Mouse (Mus musculus) embryonic facial prominence, embryonic 15.5 days (tissue): ENCODE results near the gene Npy2r. TPM values are rescaled to one million over a fixed set of nuclear protein-coding genes. Genes with fewer than 3 reads are reported as not detected.

Experiments
- ATAC-seq: fragments of 200-750 bp; cut with Nextera tagmentation; 2 replicates; pipeline ENCODE4 v1.8.0; 2017; ENCODE audit warnings: low read depth, moderate TSS enrichment; ENCODE audit not compliant: insufficient number of reproducible peaks, low FRiP score, low TSS enrichment
- H3K27ac ChIP-seq: fragments of 300-500 bp; sonication (generic); replicated peaks from 2 replicates; pipeline ENCODE4 v1.5.1; 2015; ENCODE audit warnings: mild to moderate bottlenecking, inconsistent platforms
- H3K27me3 ChIP-seq: fragments of 300-500 bp; sonication (generic); 2 replicates; pipeline ENCODE4 v1.6.1; 2015; ENCODE audit warnings: inconsistent platforms
- H3K36me3 ChIP-seq: fragments of 300-500 bp; sonication (generic); 2 replicates; pipeline ENCODE4 v1.6.1; 2015; ENCODE audit warnings: mild to moderate bottlenecking, inconsistent platforms
- H3K4me1 ChIP-seq: fragments of 300-500 bp; sonication (generic); 2 replicates; pipeline ENCODE4 v1.6.1; 2015; ENCODE audit warnings: inconsistent platforms
- H3K4me2 ChIP-seq: fragments of 300-500 bp; sonication (generic); replicated peaks from 2 replicates; pipeline ENCODE4 v1.6.1; 2015; ENCODE audit warnings: mild to moderate bottlenecking, inconsistent platforms
- H3K4me3 ChIP-seq: fragments of 300-500 bp; sonication (generic); replicated peaks from 2 replicates; pipeline ENCODE4 v1.5.1; 2015; ENCODE audit warnings: mild to moderate bottlenecking, inconsistent platforms
- H3K9ac ChIP-seq: fragments of 300-500 bp; sonication (generic); 2 replicates; pipeline ENCODE4 v1.6.1; 2015; ENCODE audit warnings: inconsistent platforms
- H3K9me3 ChIP-seq: fragments of 300-500 bp; sonication (generic); replicated peaks from 2 replicates; pipeline ENCODE4 v1.6.1; 2016; ENCODE audit warnings: inconsistent platforms
- WGBS: fragments of 180-500 bp; shearing (Covaris S2); methylation state at CpG from one replicate; pipeline ENCODE4 v1.1.7; 2015; 5-methylcytosine and 5-hydroxymethylcytosine counted together
- polyA plus RNA-seq: library from polyadenylated mRNA; unstranded; fragments of >200 nt; fragmentation: Nextera tagmentation; extraction: Ambion mirVana; gene quantifications from 2 replicates; pipeline ENCODE4 v1.2.1, GENCODE M21; 2015

Gene Npy2r
- polyA plus RNA-seq, result 0.84 and 0.89 TPM in 2 replicates

GRCm38 (mm10) chr3:82547908-82548721, at the start of gene Npy2r:
Gene Npy2r (minus strand): TSS chr3:82548084.
- Histone ChIP-seq H3K27ac (no peak within 1 kb of the TSS), H3K9ac (peak within 1 kb of the TSS; percentile 33), H3K4me1 (no peaks in the 10 kb centered on the region), H3K27me3 (peaks cover 21% of the 10 kb centered on the region), H3K4me3 (peak within 1 kb of the TSS; percentile 46), H3K4me2 (peak within 1 kb of the TSS; percentile 92), H3K36me3 (no peaks in the 10 kb centered on the region), H3K9me3 (no peaks in the 10 kb centered on the region)
- WGBS, result 0% methylated on average over 32 of the region's 32 CpGs
- ATAC-seq, result peak; percentile 65

- Histone ChIP-seq H3K4me1 (no peaks in the 10 kb centered on the region), H3K4me2 (no peak overlapping the region), H3K36me3 (no peaks in the 10 kb centered on the region), H3K27ac (no peak overlapping the region), H3K9me3 (no peaks in the 10 kb centered on the region), H3K4me3 (no peak overlapping the region), H3K9ac (no peak overlapping the region), H3K27me3 (no peaks in the 10 kb centered on the region)
- 59% methylated on average over 3 of the region's 3 CpGs for WGBS
- ATAC-seq, result no peak
Observed at GRCm38 (mm10) chr3:82557786-82558185, 9.9 kb upstream of the Npy2r start.

GRCm38 (mm10) chr3:82556311-82556828, 8.5 kb upstream of the Npy2r start:
- Histone ChIP-seq H3K9ac (no peak overlapping the region), H3K9me3 (no peaks in the 10 kb centered on the region), H3K4me1 (no peaks in the 10 kb centered on the region), H3K36me3 (no peaks in the 10 kb centered on the region), H3K27me3 (no peaks in the 10 kb centered on the region), H3K27ac (no peak overlapping the region), H3K4me3 (no peak overlapping the region), H3K4me2 (no peak overlapping the region)
- WGBS, result 77% methylated on average over 2 of the region's 2 CpGs
- no peak for ATAC-seq

- H3K4me1 ChIP-seq, result no peaks in the 10 kb centered on the region
- H3K4me3 ChIP-seq, result no peak overlapping the region
- no peaks in the 10 kb centered on the region for H3K9me3 ChIP-seq
- ATAC-seq, result no peak
- H3K36me3 ChIP-seq, result no peaks in the 10 kb centered on the region
- no peak overlapping the region for H3K9ac ChIP-seq
- no peak overlapping the region for H3K4me2 ChIP-seq
- peaks cover 21% of the 10 kb centered on the region for H3K27me3 ChIP-seq
- WGBS, result 74% methylated on average over 5 of the region's 5 CpGs
- H3K27ac ChIP-seq, result no peak overlapping the region
Observed at GRCm38 (mm10) chr3:82549932-82550331, 2.0 kb upstream of the Npy2r start.

- no peak for ATAC-seq
- WGBS, result 2% methylated on average over 9 of the region's 9 CpGs
Observed at GRCm38 (mm10) chr3:82548753-82549152, 869 bp upstream of the Npy2r start.

GRCm38 (mm10) chr3:82541449-82541848, 6.4 kb downstream of the Npy2r start:
- Histone ChIP-seq H3K4me3 (no peak overlapping the region), H3K4me2 (no peak overlapping the region), H3K27me3 (peaks cover 5% of the 10 kb centered on the region; the same call in 1 of the 2 replicates), H3K36me3 (no peaks in the 10 kb centered on the region), H3K9ac (no peak overlapping the region), H3K27ac (no peak overlapping the region), H3K4me1 (no peaks in the 10 kb centered on the region), H3K9me3 (no peaks in the 10 kb centered on the region)
- ATAC-seq, result no peak
- WGBS, result 81% methylated on average over 2 of the region's 2 CpGs

More at GRCm38 (mm10) chr3:82548753-82549152, 869 bp upstream of the Npy2r start:
- peak overlapping the region; percentile 92 for H3K4me2 ChIP-seq
- no peaks in the 10 kb centered on the region for H3K9me3 ChIP-seq
- H3K4me1 ChIP-seq, result no peaks in the 10 kb centered on the region
- peak overlapping the region; percentile 46 for H3K4me3 ChIP-seq
- H3K36me3 ChIP-seq, result no peaks in the 10 kb centered on the region
- H3K27me3 ChIP-seq, result peaks cover 21% of the 10 kb centered on the region
- H3K9ac ChIP-seq, result peak overlapping the region; percentile 33; the same call in 1 of the 2 replicates
- H3K27ac ChIP-seq, result no peak overlapping the region

GRCm38 (mm10) chr3:82539951-82540350, 7.9 kb downstream of the Npy2r start:
- 79% methylated on average over 5 of the region's 5 CpGs for WGBS

GRCm38 (mm10) chr3:82524792-82525191, 23.1 kb downstream of the Npy2r start:
- H3K27ac ChIP-seq, result no peak overlapping the region
- no peak overlapping the region for H3K9ac ChIP-seq
- no peak overlapping the region for H3K4me2 ChIP-seq
- H3K27me3 ChIP-seq, result no peaks in the 10 kb centered on the region
- no peaks in the 10 kb centered on the region for H3K36me3 ChIP-seq
- H3K4me1 ChIP-seq, result no peaks in the 10 kb centered on the region
- WGBS, result 55% methylated on average over 1 of the region's 1 CpGs
- H3K4me3 ChIP-seq, result no peak overlapping the region
- no peak for ATAC-seq
- H3K9me3 ChIP-seq, result no peaks in the 10 kb centered on the region

More at GRCm38 (mm10) chr3:82539951-82540350, 7.9 kb downstream of the Npy2r start:
- no peaks in the 10 kb centered on the region for H3K27me3 ChIP-seq
- H3K4me1 ChIP-seq, result no peaks in the 10 kb centered on the region
- H3K4me3 ChIP-seq, result no peak overlapping the region
- H3K9me3 ChIP-seq, result no peaks in the 10 kb centered on the region
- no peak for ATAC-seq
- H3K9ac ChIP-seq, result no peak overlapping the region
- H3K27ac ChIP-seq, result no peak overlapping the region
- no peak overlapping the region for H3K4me2 ChIP-seq
- no peaks in the 10 kb centered on the region for H3K36me3 ChIP-seq

- ATAC-seq, result no peak
- 64% methylated on average over 4 of the region's 4 CpGs for WGBS
Observed at GRCm38 (mm10) chr3:82498006-82498405, 49.9 kb downstream of the Npy2r start.

More at GRCm38 (mm10) chr3:82498006-82498405, 49.9 kb downstream of the Npy2r start:
- Histone ChIP-seq H3K27ac (no peak overlapping the region), H3K9me3 (no peaks in the 10 kb centered on the region), H3K36me3 (no peaks in the 10 kb centered on the region), H3K4me2 (no peak overlapping the region), H3K4me1 (no peaks in the 10 kb centered on the region), H3K27me3 (no peaks in the 10 kb centered on the region), H3K9ac (no peak overlapping the region), H3K4me3 (no peak overlapping the region)
